Mouse (Mus musculus): ENCODE measurements around the gene Pdk2. TPM values are rescaled to one million over a fixed set of nuclear protein-coding genes. Genes with fewer than 3 reads are reported as not detected.

The Pdk2 gene
- polyA plus RNA-seq, 1 experiment, result 274 TPM

- Histone ChIP-seq H3K4me3 (ENCODE audit: insufficient read depth, low read depth, low read length) (peak overlapping the region; percentile 93), H3K4me1 (ENCODE audit: control insufficient read depth, insufficient read depth, insufficient read length, low read length) (peaks cover 33% of the 10 kb centered on the region)
Observed at GRCm38 (mm10) chr11:94994208-94994814, 46.8 kb downstream of the Pdk2 start.

GRCm38 (mm10) chr11:94992754-94993606 is 48.2 kb downstream of the Pdk2 start:
- Histone ChIP-seq H3K4me1 (ENCODE audit: control insufficient read depth, insufficient read depth, insufficient read length, low read length) (peaks cover 38% of the 10 kb centered on the region), H3K27ac (replicated peaks; ENCODE audit: low read depth, low read length) (peak overlapping the region; percentile 91), H3K4me3 (ENCODE audit: insufficient read depth, low read depth, low read length) (peak overlapping the region; percentile 93)

More at GRCm38 (mm10) chr11:94994208-94994814, 46.8 kb downstream of the Pdk2 start:
- peak overlapping the region; percentile 91 for H3K27ac ChIP-seq (replicated peaks; ENCODE audit: low read depth, low read length)

GRCm38 (mm10) chr11:94992480-94992753 is 48.7 kb downstream of the Pdk2 start:
- Histone ChIP-seq H3K27ac (replicated peaks; ENCODE audit: low read depth, low read length) (peak overlapping the region; percentile 91), H3K4me3 (ENCODE audit: insufficient read depth, low read depth, low read length) (peak overlapping the region; percentile 93), H3K4me1 (ENCODE audit: control insufficient read depth, insufficient read depth, insufficient read length, low read length) (peaks cover 38% of the 10 kb centered on the region)

GRCm38 (mm10) chr11:94991641-94992479 is 49.3 kb downstream of the Pdk2 start:
- peak overlapping the region; percentile 91 for H3K27ac ChIP-seq (replicated peaks; ENCODE audit: low read depth, low read length)
- H3K4me3 ChIP-seq (ENCODE audit: insufficient read depth, low read depth, low read length), result peak overlapping the region; percentile 93
- H3K4me1 ChIP-seq (ENCODE audit: control insufficient read depth, insufficient read depth, insufficient read length, low read length), result peaks cover 38% of the 10 kb centered on the region

GRCm38 (mm10) chr11:94990749-94991577 is 50.2 kb downstream of the Pdk2 start, which contains the start of gene Ppp1r9b:
Ppp1r9b (plus strand) TSS chr11:94991035.
- H3K4me3 ChIP-seq (ENCODE audit: insufficient read depth, low read depth, low read length), result peak within 1 kb of the TSS; percentile 93
- peak within 1 kb of the TSS; percentile 91 for H3K27ac ChIP-seq (replicated peaks; ENCODE audit: low read depth, low read length)
- H3K4me1 ChIP-seq (ENCODE audit: control insufficient read depth, insufficient read depth, insufficient read length, low read length), result peaks cover 30% of the 10 kb centered on the region

- Histone ChIP-seq H3K4me1 (ENCODE audit: control insufficient read depth, insufficient read depth, insufficient read length, low read length) (peaks cover 25% of the 10 kb centered on the region), H3K4me3 (ENCODE audit: insufficient read depth, low read depth, low read length) (peak overlapping the region; percentile 54), H3K27ac (replicated peaks; ENCODE audit: low read depth, low read length) (peak overlapping the region; percentile 83)
Observed at GRCm38 (mm10) chr11:94990102-94990748, 50.9 kb downstream of the Pdk2 start.

GRCm38 (mm10) chr11:94989562-94990017 is 51.6 kb downstream of the Pdk2 start:
- peak overlapping the region; percentile 74 for H3K4me3 ChIP-seq (ENCODE audit: insufficient read depth, low read depth, low read length)
- H3K27ac ChIP-seq (replicated peaks; ENCODE audit: low read depth, low read length), result peak overlapping the region; percentile 95
- H3K4me1 ChIP-seq (ENCODE audit: control insufficient read depth, insufficient read depth, insufficient read length, low read length), result peaks cover 19% of the 10 kb centered on the region

- H3K4me3 ChIP-seq (ENCODE audit: insufficient read depth, low read depth, low read length), result peak overlapping the region; percentile 74
Observed at GRCm38 (mm10) chr11:94988780-94989561, 52.2 kb downstream of the Pdk2 start.

GRCm38 (mm10) chr11:94987851-94988250 is 53.3 kb downstream of the Pdk2 start:
- H3K4me1 ChIP-seq (ENCODE audit: control insufficient read depth, insufficient read depth, insufficient read length, low read length), result peaks cover 18% of the 10 kb centered on the region
- H3K4me3 ChIP-seq (ENCODE audit: insufficient read depth, low read depth, low read length), result no peak overlapping the region
- peak overlapping the region; percentile 24; the same call in 1 of the 2 replicates for H3K27ac ChIP-seq (replicated peaks; ENCODE audit: low read depth, low read length)

More at GRCm38 (mm10) chr11:94988780-94989561, 52.2 kb downstream of the Pdk2 start:
- peak overlapping the region; percentile 95 for H3K27ac ChIP-seq (replicated peaks; ENCODE audit: low read depth, low read length)
- peaks cover 18% of the 10 kb centered on the region for H3K4me1 ChIP-seq (ENCODE audit: control insufficient read depth, insufficient read depth, insufficient read length, low read length)

GRCm38 (mm10) chr11:94987341-94987740 is 53.8 kb downstream of the Pdk2 start:
- Histone ChIP-seq H3K4me3 (ENCODE audit: insufficient read depth, low read depth, low read length) (no peak overlapping the region), H3K27ac (replicated peaks; ENCODE audit: low read depth, low read length) (peak overlapping the region; percentile 24; the same call in 1 of the 2 replicates), H3K4me1 (ENCODE audit: control insufficient read depth, insufficient read depth, insufficient read length, low read length) (peaks cover 18% of the 10 kb centered on the region)

GRCm38 (mm10) chr11:94986435-94986834 is 54.7 kb downstream of the Pdk2 start:
- H3K27ac ChIP-seq (replicated peaks; ENCODE audit: low read depth, low read length), result no peak overlapping the region
- H3K4me1 ChIP-seq (ENCODE audit: control insufficient read depth, insufficient read depth, insufficient read length, low read length), result peaks cover 18% of the 10 kb centered on the region
- H3K4me3 ChIP-seq (ENCODE audit: insufficient read depth, low read depth, low read length), result no peak overlapping the region

- no peak overlapping the region for H3K4me3 ChIP-seq (ENCODE audit: insufficient read depth, low read depth, low read length)
- H3K27ac ChIP-seq (replicated peaks; ENCODE audit: low read depth, low read length), result no peak overlapping the region
- H3K4me1 ChIP-seq (ENCODE audit: control insufficient read depth, insufficient read depth, insufficient read length, low read length), result peaks cover 18% of the 10 kb centered on the region
Observed at GRCm38 (mm10) chr11:94985822-94986221, 55.3 kb downstream of the Pdk2 start.

GRCm38 (mm10) chr11:94985140-94985539 is 56.0 kb downstream of the Pdk2 start:
- H3K4me3 ChIP-seq (ENCODE audit: insufficient read depth, low read depth, low read length), result no peak overlapping the region
- 0 out of 2 replicates have a peak overlapping the region, but pooled peaks have one; percentile 5 for H3K27ac ChIP-seq (replicated peaks; ENCODE audit: low read depth, low read length)
- peaks cover 18% of the 10 kb centered on the region for H3K4me1 ChIP-seq (ENCODE audit: control insufficient read depth, insufficient read depth, insufficient read length, low read length)

Data from brown adipose tissue, adult 24 weeks (tissue).